Mouse (Mus musculus) heart, embryonic 14.5 days (tissue): Measurements from ENCODE around the gene Cage1. TPM values are rescaled to one million over a fixed set of nuclear protein-coding genes. Genes with fewer than 3 reads are reported as not detected.

Source experiments
- ATAC-seq: fragments of 200-750 bp; cut with Nextera tagmentation; 2 replicates; pipeline ENCODE4 v1.8.0; 2017; ENCODE audit warnings: low read depth, moderate TSS enrichment; ENCODE audit not compliant: insufficient number of reproducible peaks, insufficient read depth, low FRiP score
- H3K27ac ChIP-seq, 2 experiments: fragments of 200-500 bp in 1 of 2; fragments of 300-500 bp in 1 of 2; sonication (generic) in 1 of 2; replicated peaks in 1 of 2; 2 replicates each; pipeline ENCODE4 v1.5.1; 2012 to 2014; ENCODE audit warnings: low read depth in 2 of 2, low read length in 2 of 2, control low read depth in 1 of 2, mild to moderate bottlenecking in 1 of 2, mixed read lengths in 1 of 2; ENCODE audit not compliant: control insufficient read depth in 1 of 2, insufficient read depth in 1 of 2
- H3K27me3 ChIP-seq: fragments of 300-500 bp; sonication (generic); 2 replicates; pipeline ENCODE4 v1.6.1; 2014; ENCODE audit warnings: mild to moderate bottlenecking, low read length, control low read depth; ENCODE audit not compliant: control insufficient read depth, insufficient read depth
- H3K36me3 ChIP-seq: fragments of 300-500 bp; sonication (generic); 2 replicates; pipeline ENCODE4 v1.6.1; 2014; ENCODE audit warnings: mild to moderate bottlenecking, control low read depth, low read length, mixed read lengths; ENCODE audit not compliant: control insufficient read depth, insufficient read depth
- H3K4me1 ChIP-seq, 2 experiments: fragments of 200-500 bp in 1 of 2; fragments of 300-500 bp in 1 of 2; sonication (generic) in 1 of 2; 2 replicates each; pipeline ENCODE4 v1.6.1; 2012 to 2014; ENCODE audit warnings: low read length in 2 of 2, control low read depth in 1 of 2, mixed read lengths in 1 of 2; ENCODE audit not compliant: control insufficient read depth in 2 of 2, insufficient read depth in 2 of 2
- H3K4me2 ChIP-seq: fragments of 300-500 bp; sonication (generic); 2 replicates; pipeline ENCODE4 v1.6.1; 2014; ENCODE audit warnings: mild to moderate bottlenecking, low read length
- H3K4me3 ChIP-seq, 2 experiments: fragments of 200-500 bp in 1 of 2; fragments of 300-500 bp in 1 of 2; sonication (generic) in 1 of 2; 2 replicates each; pipeline ENCODE4 v1.5.1; 2012 to 2014; ENCODE audit warnings: low read length in 2 of 2, mild to moderate bottlenecking in 2 of 2, control low read depth in 1 of 2, low read depth in 1 of 2, moderate library complexity in 1 of 2; ENCODE audit not compliant: control insufficient read depth in 1 of 2, insufficient read depth in 1 of 2
- H3K9ac ChIP-seq: fragments of 300-500 bp; sonication (generic); 2 replicates; pipeline ENCODE4 v1.6.1; 2014; ENCODE audit warnings: mild to moderate bottlenecking, low read length
- H3K9me3 ChIP-seq: fragments of 300-500 bp; sonication (generic); 2 replicates; pipeline ENCODE4 v1.6.1; 2016; ENCODE audit warnings: low read length, control low read depth; ENCODE audit not compliant: control insufficient read depth
- WGBS: fragments of 180-500 bp; shearing (Covaris S2); extraction: QIAGEN DNeasy Blood & Tissue Kit; methylation state at CpG from one replicate; pipeline ENCODE4 v1.1.7; 2014; 5-methylcytosine and 5-hydroxymethylcytosine counted together
- polyA plus RNA-seq: library from polyadenylated mRNA; unstranded; fragments of >200 nt; fragmentation: Nextera tagmentation; extraction: Ambion mirVana; gene quantifications from 2 replicates; pipeline ENCODE4 v1.2.1, GENCODE M21; 2014

Gene Cage1
- polyA plus RNA-seq, 1 experiment from 2014 or later = 1.8 TPM

DNA sequence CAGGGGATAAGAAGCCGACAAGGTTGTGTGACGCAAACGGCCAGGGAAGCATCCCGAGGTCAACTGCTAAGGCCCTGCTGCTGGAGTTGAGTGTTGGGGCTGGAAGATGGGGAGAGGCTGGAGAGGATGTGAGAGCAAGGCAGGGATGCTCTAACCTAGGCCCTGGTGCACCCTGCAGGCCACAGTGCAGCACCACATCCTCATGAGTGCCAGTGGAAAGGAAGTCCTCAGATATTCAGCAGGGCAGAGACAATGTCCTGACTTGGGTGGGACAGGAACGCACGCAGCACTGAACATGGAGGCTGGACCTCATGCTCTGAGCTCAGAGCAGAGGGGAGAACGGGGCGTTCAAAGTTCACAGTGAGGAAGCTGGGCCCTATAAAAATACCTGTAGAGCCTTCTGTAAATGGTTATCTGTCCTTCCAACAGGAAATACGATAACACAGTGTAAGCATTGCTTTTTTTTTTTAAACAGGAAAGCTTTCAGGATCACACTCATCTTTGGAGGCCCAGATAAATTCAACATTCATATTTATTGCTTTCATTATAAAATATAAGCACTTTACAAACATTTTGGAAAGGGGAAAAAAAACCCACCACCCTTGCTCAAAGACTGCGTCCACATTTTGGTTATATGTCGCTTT lies 65.9 kb downstream of the Cage1 start:
- H3K36me3 ChIP-seq = peaks cover 10% of the 10 kb centered on the region
- 0 out of 4 replicates have a peak overlapping the region, but pooled peaks of 1 of the 2 experiments have one; percentile 4 for H3K27ac ChIP-seq
- 62% methylated on average over 11 of the region's 11 CpGs for WGBS
- H3K4me1 ChIP-seq = peaks cover 14 to 19% of the 10 kb centered on the region in 2 experiments
- H3K4me3 ChIP-seq = no peak overlapping the region
- no peak overlapping the region for H3K4me2 ChIP-seq
- no peaks in the 10 kb centered on the region for H3K27me3 ChIP-seq
- 0 out of 2 replicates have a peak, but pooled peaks have one; percentile 46 for ATAC-seq
- H3K9ac ChIP-seq = no peak overlapping the region
- H3K9me3 ChIP-seq = no peaks in the 10 kb centered on the region

DNA sequence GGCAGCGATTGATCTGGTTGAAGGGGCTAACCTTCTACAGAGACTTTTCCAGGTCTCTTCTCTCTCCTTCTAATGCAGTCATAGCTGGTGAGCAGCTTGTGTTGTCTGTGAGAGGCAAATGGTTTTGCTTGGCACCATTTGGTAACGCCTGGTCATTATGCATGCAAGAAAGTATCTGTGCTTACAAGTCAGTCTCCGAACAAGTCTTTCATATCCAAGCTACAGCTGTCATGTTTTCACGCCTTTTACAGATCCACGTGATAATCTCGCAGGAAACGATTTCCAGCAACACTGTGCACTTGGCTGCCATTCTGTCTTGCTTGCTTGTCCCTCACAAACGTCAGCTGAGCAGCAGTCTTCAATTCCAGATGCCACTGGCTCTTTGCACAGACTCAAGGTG lies 66.9 kb downstream of the Cage1 start:
- no peak for ATAC-seq
- Histone ChIP-seq H3K4me1 (peaks cover 15 to 19% of the 10 kb centered on the region in 2 experiments), H3K36me3 (no peaks in the 10 kb centered on the region), H3K9ac (no peak overlapping the region), H3K9me3 (no peaks in the 10 kb centered on the region), H3K27ac (no peak overlapping the region), H3K4me3 (no peak overlapping the region), H3K27me3 (no peaks in the 10 kb centered on the region), H3K4me2 (no peak overlapping the region)
- WGBS = 36% methylated on average over 8 of the region's 8 CpGs

DNA sequence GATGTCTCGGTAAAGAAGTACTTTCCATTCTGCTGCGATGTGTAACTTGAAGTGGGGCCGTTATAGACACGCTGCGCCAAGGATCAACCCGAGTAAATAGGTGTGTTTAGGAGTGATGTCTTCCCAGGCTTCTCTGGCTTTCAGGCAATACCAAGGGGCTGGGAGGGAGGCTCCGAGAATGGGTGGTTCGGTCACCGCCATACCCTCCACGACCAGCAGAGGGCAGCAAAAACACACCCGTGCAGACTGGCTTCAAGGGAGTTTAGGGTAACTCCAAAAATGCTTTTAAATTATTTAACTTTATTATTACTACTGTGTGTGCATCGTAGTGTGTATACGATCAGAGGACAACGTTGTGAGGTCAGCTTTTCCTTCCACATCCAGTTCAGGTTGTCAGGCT lies 67.5 kb downstream of the Cage1 start:
- ATAC-seq = no peak
- Histone ChIP-seq H3K27me3 (no peaks in the 10 kb centered on the region), H3K27ac (no peak overlapping the region), H3K4me3 (no peak overlapping the region), H3K9me3 (no peaks in the 10 kb centered on the region), H3K9ac (no peak overlapping the region), H3K4me1 (peaks cover 21 to 23% of the 10 kb centered on the region in 2 experiments), H3K4me2 (no peak overlapping the region), H3K36me3 (no peaks in the 10 kb centered on the region)
- 8% methylated on average over 14 of the region's 14 CpGs for WGBS

DNA sequence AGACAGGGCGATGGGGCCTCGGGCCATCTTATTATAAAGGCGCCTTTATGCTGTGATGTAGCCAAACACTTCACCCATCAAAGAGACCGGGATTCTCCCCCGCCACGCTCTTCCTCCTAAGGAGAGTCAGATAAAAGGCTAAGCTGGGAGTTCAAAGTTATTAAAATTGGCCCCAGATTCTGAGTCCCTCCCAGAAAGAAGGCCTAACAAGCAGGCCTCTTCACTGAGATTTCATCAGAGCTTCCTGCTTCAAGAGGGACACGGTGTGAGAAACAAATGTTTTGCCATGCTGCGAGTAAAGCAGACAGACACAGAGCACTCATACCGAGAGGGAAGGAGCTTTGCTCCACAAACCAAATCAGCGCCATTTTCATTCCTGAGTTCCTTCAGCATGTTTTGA lies 69.3 kb downstream of the Cage1 start:
- Histone ChIP-seq H3K4me1 (peaks cover 26 to 29% of the 10 kb centered on the region in 2 experiments), H3K9me3 (no peaks in the 10 kb centered on the region), H3K27me3 (no peaks in the 10 kb centered on the region), H3K36me3 (no peaks in the 10 kb centered on the region), H3K9ac (no peak overlapping the region), H3K27ac (no peak overlapping the region), H3K4me3 (no peak overlapping the region), H3K4me2 (0 out of 2 replicates have a peak overlapping the region, but pooled peaks have one; percentile 8)
- ATAC-seq = no peak
- WGBS = 65% methylated on average over 10 of the region's 10 CpGs

DNA sequence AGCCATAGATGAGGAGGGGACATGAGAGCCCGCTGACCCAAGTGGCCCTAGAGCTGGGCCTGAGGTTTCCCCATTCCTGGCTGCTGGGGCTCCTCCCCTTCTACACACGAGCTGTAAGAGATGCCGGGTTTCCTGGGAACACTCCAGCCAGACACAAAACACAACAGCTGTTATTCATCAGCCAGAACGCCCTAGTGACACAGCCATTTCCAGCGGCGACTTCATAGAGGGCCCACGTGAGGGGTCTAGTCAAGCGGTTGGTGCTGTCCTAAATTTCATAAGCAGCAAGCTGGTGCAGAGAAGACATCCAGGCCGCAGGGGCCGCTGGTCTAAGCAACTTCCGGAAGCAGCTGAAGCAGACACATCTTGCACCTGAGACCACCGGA lies 69.8 kb downstream of the Cage1 start:
- Histone ChIP-seq H3K4me1 (peaks cover 26 to 29% of the 10 kb centered on the region in 2 experiments), H3K36me3 (no peaks in the 10 kb centered on the region), H3K4me2 (peak overlapping the region; percentile 8; the same call in 1 of the 2 replicates), H3K27ac (no peak overlapping the region), H3K4me3 (no peak overlapping the region), H3K9ac (no peak overlapping the region), H3K27me3 (no peaks in the 10 kb centered on the region), H3K9me3 (no peaks in the 10 kb centered on the region)
- ATAC-seq = no peak
- WGBS = 32% methylated on average over 12 of the region's 12 CpGs

DNA sequence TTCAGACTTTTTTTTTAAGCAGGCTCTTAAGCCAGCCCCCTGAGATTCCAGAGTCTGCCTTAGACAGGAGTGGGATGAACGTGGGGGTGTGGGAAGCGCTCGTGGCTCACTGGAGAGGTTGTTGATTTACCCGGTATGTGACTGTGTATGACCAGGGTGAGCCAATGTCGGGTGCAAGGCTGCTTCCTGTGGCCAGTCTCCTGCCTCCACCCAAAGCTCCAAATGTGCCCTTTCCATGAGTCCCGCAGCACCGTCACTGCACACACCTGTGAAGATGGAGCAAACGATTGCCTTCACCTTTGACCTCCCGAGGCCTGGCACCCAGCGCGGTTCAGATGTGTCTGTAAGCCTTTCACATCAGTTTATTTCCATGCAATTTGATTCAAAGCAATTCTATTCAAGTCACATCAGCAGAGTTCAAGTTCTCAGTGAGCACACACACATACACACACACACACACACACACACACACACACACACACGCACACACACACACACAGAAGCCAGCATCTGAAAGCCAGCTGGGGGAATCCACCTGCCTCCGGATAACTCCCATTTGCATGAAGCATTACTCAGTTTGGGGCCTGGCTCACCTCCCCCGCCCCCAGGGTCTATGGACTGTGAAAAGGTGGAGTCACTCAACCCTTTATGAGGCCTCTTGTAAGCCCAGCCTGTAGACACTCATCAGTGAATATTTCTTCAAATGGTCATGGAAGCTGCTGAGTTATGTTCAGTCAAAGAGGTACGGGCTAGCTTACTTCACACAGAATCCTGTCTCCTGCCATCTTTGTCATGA lies 70.4 kb downstream of the Cage1 start:
- Histone ChIP-seq H3K4me1 (peaks cover 26 to 29% of the 10 kb centered on the region in 2 experiments), H3K9ac (no peak overlapping the region), H3K27me3 (no peaks in the 10 kb centered on the region), H3K4me2 (peak overlapping the region; percentile 8; the same call in 1 of the 2 replicates), H3K9me3 (no peaks in the 10 kb centered on the region), H3K27ac (no peak overlapping the region), H3K4me3 (no peak overlapping the region), H3K36me3 (no peaks in the 10 kb centered on the region)
- ATAC-seq = no peak
- WGBS = 81% methylated on average over 15 of the region's 15 CpGs

DNA sequence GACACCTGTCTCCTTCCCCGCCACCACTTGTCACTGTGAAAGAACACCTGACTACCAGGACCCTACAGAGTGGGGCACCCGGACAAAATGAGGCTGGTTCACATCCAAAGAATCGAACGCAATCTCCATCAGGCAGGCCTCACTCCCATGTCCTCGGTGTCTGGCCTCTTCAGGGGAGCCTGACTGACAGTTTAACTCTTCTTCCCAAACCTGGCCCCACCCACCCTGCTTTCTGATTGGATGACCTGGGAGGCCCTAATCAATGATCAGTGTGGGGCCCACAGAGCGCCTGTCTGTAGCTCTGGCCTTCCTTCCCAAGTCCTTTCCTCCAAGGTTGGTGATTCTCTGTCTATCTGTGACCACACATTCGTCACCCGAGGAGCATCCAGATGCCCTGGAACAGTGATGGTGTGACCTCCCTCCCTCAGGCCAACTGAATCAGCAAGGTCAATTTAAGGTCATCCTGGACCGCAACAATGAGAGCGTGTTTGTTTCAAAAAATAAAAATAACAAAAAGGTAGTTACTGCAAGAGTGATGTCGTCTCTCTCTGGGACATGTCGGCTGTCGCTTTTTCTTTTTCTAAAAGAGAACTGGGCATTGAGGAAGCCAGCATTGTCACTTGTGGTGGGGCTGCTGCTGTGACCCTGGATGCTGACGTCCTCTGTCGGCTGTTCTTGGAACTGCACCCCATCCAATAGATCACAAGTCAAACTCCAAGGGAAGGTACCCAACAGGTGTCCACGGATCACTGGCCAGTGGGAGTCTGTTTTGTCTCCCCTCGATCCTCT lies 71.5 kb downstream of the Cage1 start:
- no peak overlapping the region for H3K27ac ChIP-seq
- no peaks in the 10 kb centered on the region for H3K9me3 ChIP-seq
- peaks cover 24 to 29% of the 10 kb centered on the region in 2 experiments for H3K4me1 ChIP-seq
- no peaks in the 10 kb centered on the region for H3K27me3 ChIP-seq
- no peak overlapping the region for H3K4me3 ChIP-seq
- no peak overlapping the region for H3K9ac ChIP-seq
- H3K4me2 ChIP-seq = no peak overlapping the region
- no peak for ATAC-seq
- H3K36me3 ChIP-seq = no peaks in the 10 kb centered on the region
- WGBS = 50% methylated on average over 17 of the region's 17 CpGs
